ENCODE assay signal across 17 mouse cellular contexts in the genomic region with DNA sequence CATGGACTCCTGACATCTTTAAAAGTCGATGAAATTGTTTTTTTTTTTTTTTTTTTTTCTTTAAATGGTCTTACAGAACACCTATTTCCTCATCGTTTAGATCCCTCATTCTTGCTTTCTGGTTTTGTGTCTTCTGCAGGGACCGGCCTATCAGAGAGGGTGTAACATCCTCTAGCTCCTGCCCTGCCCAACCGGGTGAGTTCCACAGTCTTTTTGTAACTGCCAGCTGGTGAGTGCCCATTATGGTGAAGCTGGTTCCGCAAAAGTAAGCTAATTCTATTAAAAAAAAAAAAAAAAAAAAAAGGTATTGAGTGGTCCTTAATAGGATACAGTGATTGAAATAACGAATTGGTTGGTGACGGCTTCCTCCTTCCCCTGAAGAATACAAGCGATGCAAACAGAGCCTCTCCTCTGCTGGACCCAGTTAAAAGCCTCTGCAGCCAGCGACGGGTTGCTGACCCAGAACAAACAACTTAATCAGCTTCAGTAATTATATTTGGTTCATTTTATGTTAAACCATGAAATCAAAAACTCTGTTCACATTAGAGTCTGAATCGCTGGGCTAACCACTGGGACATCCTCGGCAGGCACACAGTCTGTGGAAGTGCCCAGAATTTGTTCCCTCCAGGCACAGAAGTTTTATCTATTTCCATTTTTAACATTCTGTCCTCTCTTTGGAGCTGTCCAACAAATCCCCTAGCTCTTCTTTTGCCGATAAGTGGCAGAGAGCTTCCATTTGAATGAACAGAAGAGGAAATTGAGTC.
DNase-seq lines count a peak whose midpoint lies in the region; ATAC-seq and TF ChIP-seq lines count a peak whose summit lies in the region.
"Had no signal": no experiment of that assay in that cellular context is flagged by ENCODE, and none has a peak within 500 bp of the region (broad histone marks: within the 10 kb centered on the region; RNA-seq: fewer than 3 reads in every experiment).

No protein-coding gene starts in this region.

- 28% methylated on average over 13 of the region's 13 CpGs for WGBS in forebrain, embryonic 11.5 days
- WGBS in forebrain, postnatal 0 days = 21% methylated on average over 13 of the region's 13 CpGs
- 68% methylated on average over 13 of the region's 13 CpGs for WGBS in heart, embryonic 16.5 days
- 23% methylated on average over 13 of the region's 13 CpGs for WGBS in midbrain, embryonic 15.5 days

- H3K4me2 ChIP-seq in forebrain, embryonic 11.5 days (ENCODE audit: low read depth, low read length, severe bottlenecking) = no peak overlapping the region
- H3K4me2 ChIP-seq in forebrain, postnatal 0 days (ENCODE audit: low read depth) = no peak overlapping the region
- peak overlapping the region; percentile 34 for H3K4me2 ChIP-seq in heart, embryonic 16.5 days (ENCODE audit: low read depth, low read length)
- no peak overlapping the region for H3K4me2 ChIP-seq in midbrain, embryonic 15.5 days
- H3K4me2 ChIP-seq: embryonic facial prominence, embryonic 12.5 days had no signal

- 0 out of 2 replicates have a peak, but pooled peaks have one; percentile 33 for ATAC-seq in forebrain, embryonic 11.5 days (replicated peaks; ENCODE audit: low FRiP score)
- ATAC-seq in forebrain, postnatal 0 days = no peak
- ATAC-seq in heart, embryonic 16.5 days (replicated peaks; ENCODE audit: extremely low read depth, insufficient read depth, low FRiP score) = no peak
- no peak for ATAC-seq in midbrain, embryonic 15.5 days (replicated peaks)

- no peak for DNase-seq in forebrain, embryonic 11.5 days (ENCODE audit: low spot score)
- DNase-seq in forebrain, postnatal 0 days = no peak
- DNase-seq in heart, postnatal 25 days (ENCODE audit: low spot score) = no peak
- peak; percentile 79 for DNase-seq in brain, embryonic 14.5 days (ENCODE audit: low read depth)
- DNase-seq in right cerebral cortex, adult 18-20 months = no peak
- DNase-seq: cerebellum, postnatal 25 days; gastrocnemius, adult 2 months; kidney, adult 8-10 months; kidney, postnatal 36 days; lung, adult 2 months; lung, postnatal 4 days; right cerebral cortex, postnatal 14 days; thymus, postnatal 36 days had no signal

- no peak overlapping the region for H3K9ac ChIP-seq in forebrain, embryonic 11.5 days (ENCODE audit: low read length)
- no peak overlapping the region for H3K9ac ChIP-seq in forebrain, postnatal 0 days
- no peak overlapping the region for H3K9ac ChIP-seq in heart, embryonic 16.5 days (ENCODE audit: low read length)
- no peak overlapping the region for H3K9ac ChIP-seq in midbrain, embryonic 15.5 days
- H3K9ac ChIP-seq: embryonic facial prominence, embryonic 12.5 days had no signal

- no peak overlapping the region for H3K27ac ChIP-seq in forebrain, embryonic 11.5 days (ENCODE audit: low read depth, low read length)
- no peak overlapping the region for H3K27ac ChIP-seq in forebrain, postnatal 0 days (ENCODE audit: low read depth, low read length)
- H3K27ac ChIP-seq in heart, embryonic 16.5 days (ENCODE audit: low read length) = no peak overlapping the region
- 0 out of 2 replicates have a peak overlapping the region, but pooled peaks have one; percentile 8 for H3K27ac ChIP-seq in midbrain, embryonic 15.5 days
- H3K27ac ChIP-seq: embryonic facial prominence, embryonic 12.5 days; gastrocnemius, adult 2 months; stomach, postnatal 0 days had no signal

- H3K27me3 ChIP-seq in forebrain, embryonic 11.5 days (ENCODE audit: control insufficient read depth, insufficient read depth, low read length) = no peaks in the 10 kb centered on the region
- H3K27me3 ChIP-seq in forebrain, postnatal 0 days (ENCODE audit: insufficient read depth, low read length) = no peaks in the 10 kb centered on the region
- no peaks in the 10 kb centered on the region for H3K27me3 ChIP-seq in heart, embryonic 16.5 days (ENCODE audit: control insufficient read depth, insufficient read depth, low read length)
- no peaks in the 10 kb centered on the region for H3K27me3 ChIP-seq in midbrain, embryonic 15.5 days (replicated peaks)
- H3K27me3 ChIP-seq: embryonic facial prominence, embryonic 12.5 days had no signal

- intact Hi-C loops in heart, postnatal 25 days (cut with DNase I) = no loop called here

- no peaks in the 10 kb centered on the region for H3K9me3 ChIP-seq in forebrain, embryonic 11.5 days (ENCODE audit: control insufficient read depth, low read length)
- no peaks in the 10 kb centered on the region for H3K9me3 ChIP-seq in forebrain, postnatal 0 days (ENCODE audit: low read length)
- H3K9me3 ChIP-seq in heart, embryonic 16.5 days (replicated peaks; ENCODE audit: control insufficient read depth, low read length) = 0 out of 2 replicates have a peak, but pooled peaks cover 2% of the 10 kb centered on the region
- peaks cover 4% of the 10 kb centered on the region; the same call in 1 of the 2 replicates for H3K9me3 ChIP-seq in midbrain, embryonic 15.5 days
- H3K9me3 ChIP-seq: embryonic facial prominence, embryonic 12.5 days had no signal

- no peak overlapping the region for H3K4me3 ChIP-seq in forebrain, embryonic 11.5 days (ENCODE audit: low read depth, low read length)
- no peak overlapping the region for H3K4me3 ChIP-seq in forebrain, postnatal 0 days (ENCODE audit: low read depth, low read length)
- no peak overlapping the region for H3K4me3 ChIP-seq in heart, embryonic 16.5 days (ENCODE audit: low read length)
- H3K4me3 ChIP-seq in midbrain, embryonic 15.5 days = no peak overlapping the region
- H3K4me3 ChIP-seq: embryonic facial prominence, embryonic 12.5 days; gastrocnemius, adult 2 months had no signal

- no peaks in the 10 kb centered on the region for H3K36me3 ChIP-seq in forebrain, embryonic 11.5 days (ENCODE audit: control insufficient read depth, insufficient read depth, low read length)
- no peaks in the 10 kb centered on the region for H3K36me3 ChIP-seq in forebrain, postnatal 0 days (ENCODE audit: insufficient read depth)
- H3K36me3 ChIP-seq in heart, embryonic 16.5 days (ENCODE audit: control insufficient read depth, insufficient read depth) = no peaks in the 10 kb centered on the region
- no peaks in the 10 kb centered on the region for H3K36me3 ChIP-seq in midbrain, embryonic 15.5 days (replicated peaks)
- H3K36me3 ChIP-seq: embryonic facial prominence, embryonic 12.5 days had no signal

- TF ChIP-seq POLR2A in brain, embryonic 14.5 days (IDR thresholded peaks at IDR 0.05; ENCODE audit: borderline replicate concordance, extremely low read depth, insufficient read depth, insufficient read length, poor library complexity, severe bottlenecking) = no peak

- TF ChIP-seq CTCF in forebrain, postnatal 0 days (IDR thresholded peaks at IDR 0.05; ENCODE audit: low read depth) = no peak
- TF ChIP-seq CTCF in brain, embryonic 14.5 days (IDR thresholded peaks at IDR 0.05; ENCODE audit: borderline replicate concordance, extremely low read depth, insufficient read depth, insufficient read length) = no peak

- H3K4me1 ChIP-seq in forebrain, embryonic 11.5 days (replicated peaks; ENCODE audit: control insufficient read depth, insufficient read depth, low read length) = peaks cover 3% of the 10 kb centered on the region
- no peaks in the 10 kb centered on the region for H3K4me1 ChIP-seq in forebrain, postnatal 0 days (ENCODE audit: insufficient read depth)
- H3K4me1 ChIP-seq in heart, embryonic 16.5 days (ENCODE audit: control insufficient read depth, insufficient read depth, low read length) = no peaks in the 10 kb centered on the region
- H3K4me1 ChIP-seq in midbrain, embryonic 15.5 days = peaks cover 7% of the 10 kb centered on the region; the same call in 1 of the 2 replicates
- H3K4me1 ChIP-seq: embryonic facial prominence, embryonic 12.5 days had no signal
